Mouse (Mus musculus): ENCODE data around the gene Bloc1s6. TPM values are rescaled to one million over a fixed set of nuclear protein-coding genes. Genes with fewer than 3 reads are reported as not detected.

The Bloc1s6 gene
- polyA plus RNA-seq, 2 experiments from 2014 or later: 36.3 to 66.5 TPM

GRCm38 (mm10) chr2:122765071-122765793 lies 26.9 kb downstream of the Bloc1s6 start, which contains the start of gene Sqor:
TSS of gene Sqor (plus strand) at chr2:122765237.
- peak; percentile 96 for ATAC-seq

GRCm38 (mm10) chr2:122765794-122766145 lies 27.5 kb downstream of the Bloc1s6 start:
- ATAC-seq: no peak

GRCm38 (mm10) chr2:122771002-122771401 lies 32.7 kb downstream of the Bloc1s6 start:
- ATAC-seq: no peak

GRCm38 (mm10) chr2:122772899-122773298 lies 34.6 kb downstream of the Bloc1s6 start:
- ATAC-seq: no peak

- ATAC-seq: no peak
These were observed 37.2 kb downstream of the Bloc1s6 start for GRCm38 (mm10) chr2:122775491-122775890.

GRCm38 (mm10) chr2:122776823-122777222 lies 38.5 kb downstream of the Bloc1s6 start:
- no peak for ATAC-seq

- ATAC-seq: no peak
These were observed 41.7 kb downstream of the Bloc1s6 start for GRCm38 (mm10) chr2:122779967-122780366.

- ATAC-seq: no peak
These were observed 42.1 kb downstream of the Bloc1s6 start for GRCm38 (mm10) chr2:122780447-122780846.

- ATAC-seq: no peak
These were observed 43.5 kb downstream of the Bloc1s6 start for GRCm38 (mm10) chr2:122781590-122782356.

GRCm38 (mm10) chr2:122783730-122784129 lies 45.4 kb downstream of the Bloc1s6 start:
- ATAC-seq: no peak

GRCm38 (mm10) chr2:122784701-122785100 lies 46.4 kb downstream of the Bloc1s6 start:
- no peak for ATAC-seq

GRCm38 (mm10) chr2:122786167-122786566 lies 47.9 kb downstream of the Bloc1s6 start:
- no peak for ATAC-seq

GRCm38 (mm10) chr2:122789311-122789710 lies 51.0 kb downstream of the Bloc1s6 start:
- no peak for ATAC-seq

GRCm38 (mm10) chr2:122789730-122790129 lies 51.4 kb downstream of the Bloc1s6 start:
- no peak for ATAC-seq

Other genes with a start within 250 kb of the Bloc1s6 start
- gene Gatm, start 127.2 kb upstream of the Bloc1s6 start, polyA plus RNA-seq (2017; shearing (Covaris generic)): 1 to 10 TPM in 1 of 2 experiments, under 1 TPM in 1; 0.62 to 1.3 TPM
- gene AA467197, start 101.5 kb upstream of the Bloc1s6 start, polyA plus RNA-seq (2017; shearing (Covaris generic)): not detected
- 1 to 10 TPM in 1 of 2 experiments, under 1 TPM in 1; 0.77 to 1.2 TPM for gene Slc30a4, start 35.8 kb upstream of the Bloc1s6 start, polyA plus RNA-seq (2017; shearing (Covaris generic))
- 10 to 100 TPM; 16.3 to 17.1 TPM for gene Sqor, start 26.7 kb downstream of the Bloc1s6 start, polyA plus RNA-seq (2017; shearing (Covaris generic))